Mouse (Mus musculus): ENCODE measurements around the gene Slc3a1. TPM values are rescaled to one million over a fixed set of nuclear protein-coding genes. Genes with fewer than 3 reads are reported as not detected.

Slc3a1 gene
- polyA plus RNA-seq, 1 experiment from 2014 or later = 0.32 TPM

- H3K36me3 ChIP-seq (ENCODE audit: control insufficient read depth, insufficient read depth, low read length) = no peaks in the 10 kb centered on the region
- no peak overlapping the region for H3K9ac ChIP-seq (ENCODE audit: low read depth, low read length)
- H3K9me3 ChIP-seq (ENCODE audit: control insufficient read depth, low read length) = no peaks in the 10 kb centered on the region
- no peaks in the 10 kb centered on the region for H3K27me3 ChIP-seq (replicated peaks; ENCODE audit: control insufficient read depth, insufficient read depth, low read length)
- H3K27ac ChIP-seq (replicated peaks; ENCODE audit: low read depth, low read length) = no peak overlapping the region
- no peak for ATAC-seq (ENCODE audit: low read depth)
- H3K4me3 ChIP-seq (ENCODE audit: low read depth, low read length) = no peak overlapping the region
- no peak overlapping the region for H3K4me2 ChIP-seq (ENCODE audit: low read depth, low read length)
- H3K4me1 ChIP-seq (ENCODE audit: control insufficient read depth, insufficient read depth, low read length) = no peaks in the 10 kb centered on the region
- no peak for DNase-seq (ENCODE audit: low spot score)
- 77% methylated on average over 6 of the region's 6 CpGs for WGBS
Measured at GRCm38 (mm10) chr17:85042419-85042818, 14.2 kb downstream of the Slc3a1 start.

GRCm38 (mm10) chr17:85043404-85043816 is 15.2 kb downstream of the Slc3a1 start:
- 86% methylated on average over 6 of the region's 6 CpGs for WGBS
- DNase-seq (ENCODE audit: low spot score) (no peak), ATAC-seq (ENCODE audit: low read depth) (no peak)
- H3K27me3 ChIP-seq (replicated peaks; ENCODE audit: control insufficient read depth, insufficient read depth, low read length) = no peaks in the 10 kb centered on the region
- no peaks in the 10 kb centered on the region for H3K9me3 ChIP-seq (ENCODE audit: control insufficient read depth, low read length)
- no peaks in the 10 kb centered on the region for H3K4me1 ChIP-seq (ENCODE audit: control insufficient read depth, insufficient read depth, low read length)
- H3K27ac ChIP-seq (replicated peaks; ENCODE audit: low read depth, low read length) = no peak overlapping the region
- no peaks in the 10 kb centered on the region for H3K36me3 ChIP-seq (ENCODE audit: control insufficient read depth, insufficient read depth, low read length)
- H3K4me2 ChIP-seq (ENCODE audit: low read depth, low read length) = no peak overlapping the region
- no peak overlapping the region for H3K4me3 ChIP-seq (ENCODE audit: low read depth, low read length)
- H3K9ac ChIP-seq (ENCODE audit: low read depth, low read length) = no peak overlapping the region

- Histone ChIP-seq H3K4me2 (ENCODE audit: low read depth, low read length) (no peak overlapping the region), H3K27ac (replicated peaks; ENCODE audit: low read depth, low read length) (no peak overlapping the region), H3K4me1 (ENCODE audit: control insufficient read depth, insufficient read depth, low read length) (no peaks in the 10 kb centered on the region), H3K27me3 (replicated peaks; ENCODE audit: control insufficient read depth, insufficient read depth, low read length) (no peaks in the 10 kb centered on the region), H3K9me3 (ENCODE audit: control insufficient read depth, low read length) (no peaks in the 10 kb centered on the region), H3K9ac (ENCODE audit: low read depth, low read length) (no peak overlapping the region), H3K36me3 (ENCODE audit: control insufficient read depth, insufficient read depth, low read length) (no peaks in the 10 kb centered on the region), H3K4me3 (ENCODE audit: low read depth, low read length) (no peak overlapping the region)
- WGBS = 88% methylated on average over 5 of the region's 5 CpGs
- ATAC-seq (ENCODE audit: low read depth) = no peak
- DNase-seq (ENCODE audit: low spot score) = no peak
Measured at GRCm38 (mm10) chr17:85044466-85044865, 16.3 kb downstream of the Slc3a1 start.

GRCm38 (mm10) chr17:85045160-85045559 is 17.0 kb downstream of the Slc3a1 start:
- no peaks in the 10 kb centered on the region for H3K27me3 ChIP-seq (replicated peaks; ENCODE audit: control insufficient read depth, insufficient read depth, low read length)
- no peaks in the 10 kb centered on the region for H3K4me1 ChIP-seq (ENCODE audit: control insufficient read depth, insufficient read depth, low read length)
- no peak for DNase-seq (ENCODE audit: low spot score)
- H3K9me3 ChIP-seq (ENCODE audit: control insufficient read depth, low read length) = no peaks in the 10 kb centered on the region
- no peak overlapping the region for H3K9ac ChIP-seq (ENCODE audit: low read depth, low read length)
- no peaks in the 10 kb centered on the region for H3K36me3 ChIP-seq (ENCODE audit: control insufficient read depth, insufficient read depth, low read length)
- no peak overlapping the region for H3K27ac ChIP-seq (replicated peaks; ENCODE audit: low read depth, low read length)
- 83% methylated on average over 12 of the region's 12 CpGs for WGBS
- no peak for ATAC-seq (ENCODE audit: low read depth)
- H3K4me3 ChIP-seq (ENCODE audit: low read depth, low read length) = no peak overlapping the region
- no peak overlapping the region for H3K4me2 ChIP-seq (ENCODE audit: low read depth, low read length)

GRCm38 (mm10) chr17:85048379-85048778 is 20.2 kb downstream of the Slc3a1 start:
- Histone ChIP-seq H3K4me1 (ENCODE audit: control insufficient read depth, insufficient read depth, low read length) (no peaks in the 10 kb centered on the region), H3K4me3 (ENCODE audit: low read depth, low read length) (no peak overlapping the region), H3K4me2 (ENCODE audit: low read depth, low read length) (no peak overlapping the region), H3K36me3 (ENCODE audit: control insufficient read depth, insufficient read depth, low read length) (no peaks in the 10 kb centered on the region), H3K27me3 (replicated peaks; ENCODE audit: control insufficient read depth, insufficient read depth, low read length) (no peaks in the 10 kb centered on the region), H3K9ac (ENCODE audit: low read depth, low read length) (no peak overlapping the region), H3K27ac (replicated peaks; ENCODE audit: low read depth, low read length) (no peak overlapping the region), H3K9me3 (ENCODE audit: control insufficient read depth, low read length) (no peaks in the 10 kb centered on the region)
- 94% methylated on average over 5 of the region's 5 CpGs for WGBS
- ATAC-seq (ENCODE audit: low read depth) (no peak), DNase-seq (ENCODE audit: low spot score) (no peak)

GRCm38 (mm10) chr17:85058276-85058675 is 30.1 kb downstream of the Slc3a1 start:
- H3K27ac ChIP-seq (replicated peaks; ENCODE audit: low read depth, low read length) = no peak overlapping the region
- no peak overlapping the region for H3K4me3 ChIP-seq (ENCODE audit: low read depth, low read length)
- DNase-seq (ENCODE audit: low spot score) = no peak
- ATAC-seq (ENCODE audit: low read depth) = no peak
- H3K27me3 ChIP-seq (replicated peaks; ENCODE audit: control insufficient read depth, insufficient read depth, low read length) = no peaks in the 10 kb centered on the region
- no peaks in the 10 kb centered on the region for H3K4me1 ChIP-seq (ENCODE audit: control insufficient read depth, insufficient read depth, low read length)
- no peak overlapping the region for H3K4me2 ChIP-seq (ENCODE audit: low read depth, low read length)
- no peak overlapping the region for H3K9ac ChIP-seq (ENCODE audit: low read depth, low read length)
- H3K9me3 ChIP-seq (ENCODE audit: control insufficient read depth, low read length) = no peaks in the 10 kb centered on the region
- 86% methylated on average over 7 of the region's 7 CpGs for WGBS
- H3K36me3 ChIP-seq (ENCODE audit: control insufficient read depth, insufficient read depth, low read length) = peaks cover 10% of the 10 kb centered on the region; the same call in 1 of the 2 replicates

GRCm38 (mm10) chr17:85059136-85059535 is 31.0 kb downstream of the Slc3a1 start:
- 93% methylated on average over 6 of the region's 6 CpGs for WGBS
- H3K9ac ChIP-seq (ENCODE audit: low read depth, low read length) = no peak overlapping the region
- ATAC-seq (ENCODE audit: low read depth) = no peak

GRCm38 (mm10) chr17:85063560-85063959 is 35.4 kb downstream of the Slc3a1 start:
- Histone ChIP-seq H3K9ac (ENCODE audit: low read depth, low read length) (no peak overlapping the region), H3K9me3 (ENCODE audit: control insufficient read depth, low read length) (no peaks in the 10 kb centered on the region), H3K4me3 (ENCODE audit: low read depth, low read length) (no peak overlapping the region), H3K36me3 (ENCODE audit: control insufficient read depth, insufficient read depth, low read length) (peaks cover 59% of the 10 kb centered on the region), H3K4me1 (ENCODE audit: control insufficient read depth, insufficient read depth, low read length) (no peaks in the 10 kb centered on the region), H3K4me2 (ENCODE audit: low read depth, low read length) (no peak overlapping the region), H3K27me3 (replicated peaks; ENCODE audit: control insufficient read depth, insufficient read depth, low read length) (no peaks in the 10 kb centered on the region), H3K27ac (replicated peaks; ENCODE audit: low read depth, low read length) (no peak overlapping the region)
- 85% methylated on average over 7 of the region's 7 CpGs for WGBS
- DNase-seq (ENCODE audit: low spot score) (no peak), ATAC-seq (ENCODE audit: low read depth) (no peak)

More at GRCm38 (mm10) chr17:85059136-85059535, 31.0 kb downstream of the Slc3a1 start:
- Histone ChIP-seq H3K27ac (replicated peaks; ENCODE audit: low read depth, low read length) (no peak overlapping the region), H3K36me3 (ENCODE audit: control insufficient read depth, insufficient read depth, low read length) (peaks cover 19% of the 10 kb centered on the region; the same call in 1 of the 2 replicates), H3K4me1 (ENCODE audit: control insufficient read depth, insufficient read depth, low read length) (no peaks in the 10 kb centered on the region), H3K4me2 (ENCODE audit: low read depth, low read length) (no peak overlapping the region), H3K27me3 (replicated peaks; ENCODE audit: control insufficient read depth, insufficient read depth, low read length) (no peaks in the 10 kb centered on the region), H3K9me3 (ENCODE audit: control insufficient read depth, low read length) (no peaks in the 10 kb centered on the region), H3K4me3 (ENCODE audit: low read depth, low read length) (no peak overlapping the region)
- no peak for DNase-seq (ENCODE audit: low spot score)

GRCm38 (mm10) chr17:85067331-85067730 is 39.2 kb downstream of the Slc3a1 start:
- Histone ChIP-seq H3K27me3 (replicated peaks; ENCODE audit: control insufficient read depth, insufficient read depth, low read length) (no peaks in the 10 kb centered on the region), H3K9ac (ENCODE audit: low read depth, low read length) (no peak overlapping the region), H3K27ac (replicated peaks; ENCODE audit: low read depth, low read length) (no peak overlapping the region), H3K9me3 (ENCODE audit: control insufficient read depth, low read length) (no peaks in the 10 kb centered on the region), H3K4me3 (ENCODE audit: low read depth, low read length) (no peak overlapping the region), H3K36me3 (ENCODE audit: control insufficient read depth, insufficient read depth, low read length) (peaks cover 92% of the 10 kb centered on the region), H3K4me1 (ENCODE audit: control insufficient read depth, insufficient read depth, low read length) (no peaks in the 10 kb centered on the region), H3K4me2 (ENCODE audit: low read depth, low read length) (no peak overlapping the region)
- ATAC-seq (ENCODE audit: low read depth) (no peak), DNase-seq (ENCODE audit: low spot score) (no peak)
- 94% methylated on average over 7 of the region's 7 CpGs for WGBS
